Mouse (Mus musculus) MEL (cell line): ENCODE results near the gene Cic. TPM values are rescaled to one million over a fixed set of nuclear protein-coding genes. Genes with fewer than 3 reads are reported as not detected.

Experiments
- DNase-seq: peaks from one replicate; pipeline ENCODE4 v3.0.0; 2011; ENCODE audit warnings: low read depth, low spot score
- H3K27ac ChIP-seq: 2 replicates; pipeline ENCODE4 v1.5.1; 2012; ENCODE audit warnings: low read depth, mild to moderate bottlenecking, control low read depth, low read length, moderate library complexity; ENCODE audit not compliant: control insufficient read depth
- H3K27me3 ChIP-seq, 2 experiments: fragments of 150-350 bp in 1 of 2; sonication (generic) in 1 of 2; 2 replicates each; pipeline ENCODE4 v1.6.1; 2012; ENCODE audit warnings: low read length in 2 of 2, mild to moderate bottlenecking in 2 of 2, improper control_type of control experiment in 1 of 2, moderate library complexity in 1 of 2; ENCODE audit not compliant: insufficient read depth in 2 of 2, control insufficient read depth in 1 of 2
- H3K36me3 ChIP-seq, 2 experiments: 2 replicates each; pipeline ENCODE4 v1.6.1; 2012 to 2014; ENCODE audit warnings: low read length in 2 of 2, improper control_type of control experiment in 1 of 2, inconsistent platforms in 1 of 2, mild to moderate bottlenecking in 1 of 2; ENCODE audit not compliant: insufficient read depth in 2 of 2, control insufficient read depth in 1 of 2
- H3K4me1 ChIP-seq, 2 experiments: fragments of 150-350 bp in 1 of 2; sonication (generic) in 1 of 2; 2 replicates each; pipeline ENCODE4 v1.6.1; 2012; ENCODE audit warnings: low read length in 2 of 2, improper control_type of control experiment in 1 of 2, mild to moderate bottlenecking in 1 of 2; ENCODE audit not compliant: insufficient read depth in 2 of 2, control insufficient read depth in 1 of 2
- H3K4me3 ChIP-seq, 2 experiments: fragments of 150-350 bp in 1 of 2; sonication (generic) in 1 of 2; 2 replicates each; pipeline ENCODE4 v1.5.1; 2012; ENCODE audit warnings: low read depth in 2 of 2, low read length in 2 of 2, mild to moderate bottlenecking in 2 of 2, moderate library complexity in 2 of 2, control low read depth in 1 of 2, improper control_type of control experiment in 1 of 2; ENCODE audit not compliant: control insufficient read depth in 1 of 2, insufficient read depth in 1 of 2
- H3K79me2 ChIP-seq: 2 replicates; pipeline ENCODE4 v1.6.1; 2012; ENCODE audit warnings: mild to moderate bottlenecking, low read length, moderate library complexity; ENCODE audit not compliant: control insufficient read depth, poor library complexity, insufficient read depth
- H3K9ac ChIP-seq: 2 replicates; pipeline ENCODE4 v1.6.1; 2012; ENCODE audit warnings: low read depth, mild to moderate bottlenecking, control low read depth, low read length, moderate library complexity; ENCODE audit not compliant: control insufficient read depth, poor library complexity, severe bottlenecking
- H3K9me3 ChIP-seq: fragments of 150-350 bp; sonication (generic); replicated peaks from 2 replicates; pipeline ENCODE4 v1.6.1; 2012; ENCODE audit warnings: mild to moderate bottlenecking, low read length, improper control_type of control experiment, moderate library complexity; ENCODE audit not compliant: insufficient read depth
- BHLHE40 ChIP-seq: IDR thresholded peaks from 2 replicates; pipeline ENCODE4 v1.6.1; 2012; ENCODE audit warnings: low read depth, mild to moderate bottlenecking, inconsistent platforms, low read length, improper control_type of control experiment, borderline replicate concordance
- CHD2 ChIP-seq: IDR thresholded peaks from 2 replicates; pipeline ENCODE4 v1.6.1; 2011; ENCODE audit warnings: low read length, improper control_type of control experiment
- CTCF ChIP-seq, 3 experiments: IDR thresholded peaks in 2 of 3; conservative IDR thresholded peaks in 1 of 3; 2 replicates each; pipeline ENCODE4 v1.5.1; 2011 to 2012; ENCODE audit warnings: low read length in 3 of 3, low read depth in 2 of 3, mild to moderate bottlenecking in 2 of 3, improper control_type of control experiment in 1 of 3, inconsistent platforms in 1 of 3, mixed read lengths in 1 of 3, moderate library complexity in 1 of 3; ENCODE audit not compliant: control insufficient read depth in 1 of 3, insufficient read depth in 1 of 3, poor library complexity in 1 of 3, severe bottlenecking in 1 of 3
- ELF1 ChIP-seq: IDR thresholded peaks from 2 replicates; pipeline ENCODE4 v1.6.1; 2014; ENCODE audit warnings: low read depth, mild to moderate bottlenecking, inconsistent platforms, low read length, improper control_type of control experiment, moderate library complexity
- ETS1 ChIP-seq: IDR thresholded peaks from 2 replicates; pipeline ENCODE4 v1.6.1; 2012; ENCODE audit warnings: low read depth, mild to moderate bottlenecking, inconsistent platforms, low read length, improper control_type of control experiment, moderate library complexity
- GABPA ChIP-seq: IDR thresholded peaks from 2 replicates; pipeline ENCODE4 v1.6.1; 2012; ENCODE audit warnings: low read depth, mild to moderate bottlenecking, inconsistent platforms, low read length, improper control_type of control experiment, moderate library complexity
- GATA1 ChIP-seq: IDR thresholded peaks from 2 replicates; pipeline ENCODE4 v1.6.1; 2011; ENCODE audit warnings: low read depth, low read length, improper control_type of control experiment
- KAT2A ChIP-seq: conservative IDR thresholded peaks from 2 replicates; pipeline ENCODE4 v1.6.1; 2012; ENCODE audit warnings: low read depth, low read length, improper control_type of control experiment, inconsistent platforms
- MAX ChIP-seq: IDR thresholded peaks from 2 replicates; pipeline ENCODE4 v1.6.1; 2011; ENCODE audit warnings: low read length, improper control_type of control experiment
- MAZ ChIP-seq: IDR thresholded peaks from 2 replicates; pipeline ENCODE4 v1.6.1; 2012; ENCODE audit warnings: low read depth, mild to moderate bottlenecking, inconsistent platforms, low read length, improper control_type of control experiment
- MEF2A ChIP-seq: IDR thresholded peaks from 2 replicates; pipeline ENCODE4 v1.6.1; 2014; ENCODE audit warnings: low read depth, mild to moderate bottlenecking, inconsistent platforms, low read length, improper control_type of control experiment; ENCODE audit not compliant: poor library complexity, insufficient replicate concordance, severe bottlenecking; ENCODE audit errors: extremely low read depth
- MXI1 ChIP-seq: IDR thresholded peaks from 2 replicates; pipeline ENCODE4 v1.6.1; 2011; ENCODE audit warnings: mild to moderate bottlenecking, low read depth, low read length, improper control_type of control experiment
- MYB ChIP-seq: IDR thresholded peaks from 2 replicates; pipeline ENCODE4 v1.6.1; 2011; ENCODE audit warnings: mild to moderate bottlenecking, low read depth, low read length, improper control_type of control experiment
- NELFE ChIP-seq: IDR thresholded peaks from 2 replicates; pipeline ENCODE4 v1.6.1; 2011; ENCODE audit warnings: low read depth, low read length, improper control_type of control experiment
- NRF1 ChIP-seq: IDR thresholded peaks from 2 replicates; pipeline ENCODE4 v1.6.1; 2014; ENCODE audit warnings: low read depth, mild to moderate bottlenecking, inconsistent platforms, low read length, improper control_type of control experiment, moderate library complexity; ENCODE audit not compliant: poor library complexity, insufficient read depth, severe bottlenecking
- POLR2A ChIP-seq, 2 experiments: IDR thresholded peaks; 2 replicates each; pipeline ENCODE4 v1.6.1; 2011 to 2012; ENCODE audit warnings: low read length in 2 of 2, mild to moderate bottlenecking in 2 of 2, control low read depth in 1 of 2, improper control_type of control experiment in 1 of 2, low read depth in 1 of 2, moderate library complexity in 1 of 2; ENCODE audit not compliant: control insufficient read depth in 1 of 2, insufficient read depth in 1 of 2, poor library complexity in 1 of 2
- POLR2AphosphoS5 ChIP-seq: IDR thresholded peaks from 2 replicates; pipeline ENCODE4 v1.6.1; 2012; ENCODE audit warnings: low read depth, borderline replicate concordance, mild to moderate bottlenecking, inconsistent platforms, low read length, moderate library complexity, mixed read lengths
- RAD21 ChIP-seq: IDR thresholded peaks from 2 replicates; pipeline ENCODE4 v1.6.1; 2011; ENCODE audit warnings: mild to moderate bottlenecking, low read depth, low read length, improper control_type of control experiment
- RCOR1 ChIP-seq: IDR thresholded peaks from 2 replicates; pipeline ENCODE4 v1.6.1; 2012; ENCODE audit warnings: low read depth, mild to moderate bottlenecking, inconsistent platforms, low read length, improper control_type of control experiment
- SIN3A ChIP-seq: IDR thresholded peaks from 2 replicates; pipeline ENCODE4 v1.6.1; 2012; ENCODE audit warnings: low read length, improper control_type of control experiment, inconsistent platforms
- TBP ChIP-seq: IDR thresholded peaks from 2 replicates; pipeline ENCODE4 v1.8.0; 2011; ENCODE audit warnings: low read depth, low read length, improper control_type of control experiment
- TCF12 ChIP-seq: IDR thresholded peaks from 2 replicates; pipeline ENCODE4 v1.6.1; 2014; ENCODE audit warnings: low read depth, mild to moderate bottlenecking, inconsistent platforms, low read length, improper control_type of control experiment, moderate library complexity
- UBTF ChIP-seq: IDR thresholded peaks from 2 replicates; pipeline ENCODE4 v1.6.1; 2012; ENCODE audit warnings: low read depth, mild to moderate bottlenecking, inconsistent platforms, low read length, improper control_type of control experiment, moderate library complexity, borderline replicate concordance; ENCODE audit not compliant: insufficient read depth
- USF2 ChIP-seq, 2 experiments: IDR thresholded peaks; 2 replicates each; pipeline ENCODE4 v1.6.1; 2011 to 2012; ENCODE audit warnings: improper control_type of control experiment in 2 of 2, low read length in 2 of 2, borderline replicate concordance in 1 of 2, inconsistent platforms in 1 of 2, low read depth in 1 of 2, mild to moderate bottlenecking in 1 of 2; ENCODE audit not compliant: insufficient read depth in 1 of 2
- ZC3H11A ChIP-seq: IDR thresholded peaks from 2 replicates; pipeline ENCODE4 v1.6.1; 2012; ENCODE audit warnings: low read depth, mild to moderate bottlenecking, inconsistent platforms, low read length, improper control_type of control experiment
- ZKSCAN1 ChIP-seq: IDR thresholded peaks from 2 replicates; pipeline ENCODE4 v1.6.1; 2012; ENCODE audit warnings: low read depth, mild to moderate bottlenecking, inconsistent platforms, low read length, improper control_type of control experiment, moderate library complexity
- ZMIZ1 ChIP-seq: IDR thresholded peaks from 2 replicates; pipeline ENCODE4 v1.6.1; 2012; ENCODE audit warnings: low read depth, mild to moderate bottlenecking, inconsistent platforms, low read length, improper control_type of control experiment, moderate library complexity
- ZNF384 ChIP-seq: IDR thresholded peaks from 2 replicates; pipeline ENCODE4 v1.6.1; 2012; ENCODE audit warnings: low read depth, mild to moderate bottlenecking, inconsistent platforms, low read length, improper control_type of control experiment
- polyA plus RNA-seq, 2 experiments: library from polyadenylated mRNA; stranded (reverse) in 1 of 2; unstranded in 1 of 2; fragments of >175 nt in 1 of 2; fragments of >200 nt in 1 of 2; gene quantifications; 2 replicates each; pipeline versions ENCODE4 v1.2.1 to v1.2.4; 2012; ENCODE audit warnings: low replicate concordance in 2 of 2, low read depth in 1 of 2; ENCODE audit not compliant: insufficient read length in 2 of 2, insufficient read depth in 1 of 2, missing spikeins in 1 of 2
- total RNA-seq: library from RNA; depleted of rRNA; stranded (reverse); fragments of 300-350 nt; gene quantifications from 2 replicates; pipeline ENCODE4 v1.2.3, GENCODE M21; 2012

The Cic gene
- total and polyA plus RNA-seq, 3 experiments, result 56.6 to 157 (median 157) TPM

- Histone ChIP-seq H3K9ac (peak within 1 kb of the TSS; percentile 91), H3K4me3 (peak within 1 kb of the TSS; percentile 90 to 93), H3K27me3 (no peaks in the 10 kb centered on the region), H3K27ac (peak within 1 kb of the TSS; percentile 97), H3K36me3 (peaks cover 0 to 17% of the 10 kb centered on the region in 2 experiments; a peak in 2 of 4 replicates), H3K9me3 (no peaks in the 10 kb centered on the region), H3K4me1 (peaks cover 3 to 9% of the 10 kb centered on the region in 2 experiments; a peak in 2 of 4 replicates), H3K79me2 (peaks cover 26% of the 10 kb centered on the region)
- TF ChIP-seq POLR2A (IDR thresholded peaks at IDR 0.05; ENCODE audit: control insufficient read depth in 1 of 2, insufficient read depth in 1 of 2, low read depth in 1 of 2, low read length in 2 of 2, poor library complexity in 1 of 2), result peak; percentile 62 to 81; a peak in 3 of 4 replicates
- TF ChIP-seq NRF1, result peak; percentile 46; the same call in 1 of the 2 replicates
- TF ChIP-seq BHLHE40, result no peak
- TF ChIP-seq TBP, result no peak
- TF ChIP-seq MAZ, result 0 out of 2 replicates have a peak, but pooled peaks have one; percentile 19
- no peak for TF ChIP-seq MEF2A
- peak; percentile 8 for TF ChIP-seq MXI1
- TF ChIP-seq NELFE, result peak; percentile 63
- 0 out of 2 replicates have a peak, but pooled peaks have one; percentile 72 for TF ChIP-seq UBTF
- TF ChIP-seq RCOR1, result no peak
- no peak for TF ChIP-seq CHD2
- TF ChIP-seq KAT2A, result peak; percentile 85
- TF ChIP-seq ZC3H11A, result no peak
- peak; percentile 96 for DNase-seq
Observed at GRCm38 (mm10) chr7:25237249-25238014, 30.1 kb upstream of the Cic start, which contains the start of gene Gsk3a. Gene Gsk3a (minus strand): TSS chr7:25237851.

DNA sequence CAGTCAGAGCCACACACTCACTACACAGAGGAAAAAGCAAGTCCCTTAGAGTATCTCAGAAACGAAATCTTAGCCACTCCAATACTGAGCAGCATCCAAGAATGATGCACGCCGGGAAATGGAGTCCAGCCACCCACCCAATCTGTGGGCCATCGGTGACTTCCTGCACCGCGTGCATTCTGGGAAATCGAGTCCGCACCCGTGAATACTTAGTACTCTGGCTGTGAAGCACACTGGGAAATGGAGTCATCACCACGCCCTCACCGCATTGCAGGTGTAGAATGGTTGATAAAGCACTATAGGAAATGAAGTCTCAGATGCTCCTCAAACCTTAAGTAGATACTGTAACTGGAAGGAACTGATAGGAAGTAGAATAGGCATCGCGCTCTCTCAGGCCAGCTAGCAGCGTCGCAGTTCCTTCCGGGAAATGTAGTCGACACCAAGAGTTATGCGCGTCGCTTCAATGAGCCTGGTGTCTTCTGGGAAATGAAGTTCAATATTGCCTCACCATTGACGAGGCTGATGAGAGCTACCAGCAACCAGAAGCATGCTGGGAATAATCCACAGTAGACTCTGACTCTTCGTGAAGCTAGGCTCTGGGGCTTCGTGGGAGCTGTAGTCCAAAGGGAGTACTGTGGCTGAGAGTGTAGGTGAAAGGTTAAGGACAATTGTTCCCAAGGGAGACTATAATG lies 29.3 kb upstream of the Cic start:
- no peaks in the 10 kb centered on the region for H3K27me3 ChIP-seq
- peaks cover 3 to 9% of the 10 kb centered on the region in 2 experiments; a peak in 2 of 4 replicates for H3K4me1 ChIP-seq
- H3K9ac ChIP-seq, result peak overlapping the region; percentile 73
- H3K79me2 ChIP-seq, result peaks cover 26% of the 10 kb centered on the region
- DNase-seq, result peak; percentile 98
- peak overlapping the region; percentile 97 for H3K27ac ChIP-seq
- no peaks in the 10 kb centered on the region for H3K9me3 ChIP-seq
- H3K4me3 ChIP-seq, result peak overlapping the region; percentile 61 to 93
- peaks cover 0 to 17% of the 10 kb centered on the region in 2 experiments; a peak in 2 of 4 replicates for H3K36me3 ChIP-seq
- peak; percentile 76; the same call in 1 of the 2 replicates for TF ChIP-seq TCF12
- TF ChIP-seq ELF1, result peak; percentile 82
- peak; percentile 87 for TF ChIP-seq GATA1
- no peak for TF ChIP-seq RAD21
- no peak for TF ChIP-seq MAX
- TF ChIP-seq MYB, result no peak
- peak; percentile 73 for TF ChIP-seq SIN3A
- no peak; the same call in 1 of the 2 replicates for TF ChIP-seq POLR2AphosphoS5
- peak; percentile 49; the same call in 1 of the 2 replicates for TF ChIP-seq ETS1
- no peak for TF ChIP-seq ZKSCAN1
- no peak for TF ChIP-seq BHLHE40
- no peak for TF ChIP-seq GABPA
- no peak for TF ChIP-seq CTCF (IDR thresholded peaks at IDR 0.05 in 2 of 3, conservative IDR thresholded peaks at IDR 0.05 in 1 of 3; ENCODE audit: control insufficient read depth in 1 of 3, insufficient read depth in 1 of 3, low read depth in 2 of 3, low read length in 3 of 3, poor library complexity in 1 of 3, severe bottlenecking in 1 of 3)
- no peak for TF ChIP-seq ZNF384
- TF ChIP-seq USF2 (IDR thresholded peaks at IDR 0.05; ENCODE audit: borderline replicate concordance in 1 of 2, insufficient read depth in 1 of 2, low read depth in 1 of 2, low read length in 2 of 2), result no peak
- TF ChIP-seq ZMIZ1, result peak; percentile 82; the same call in 1 of the 2 replicates
- TF ChIP-seq MAZ, result no peak
- peak; percentile 85 for TF ChIP-seq KAT2A
- no peak for TF ChIP-seq ZC3H11A
